Mouse (Mus musculus): ENCODE measurements around the gene Dot1l.

Gene Dot1l

DNA sequence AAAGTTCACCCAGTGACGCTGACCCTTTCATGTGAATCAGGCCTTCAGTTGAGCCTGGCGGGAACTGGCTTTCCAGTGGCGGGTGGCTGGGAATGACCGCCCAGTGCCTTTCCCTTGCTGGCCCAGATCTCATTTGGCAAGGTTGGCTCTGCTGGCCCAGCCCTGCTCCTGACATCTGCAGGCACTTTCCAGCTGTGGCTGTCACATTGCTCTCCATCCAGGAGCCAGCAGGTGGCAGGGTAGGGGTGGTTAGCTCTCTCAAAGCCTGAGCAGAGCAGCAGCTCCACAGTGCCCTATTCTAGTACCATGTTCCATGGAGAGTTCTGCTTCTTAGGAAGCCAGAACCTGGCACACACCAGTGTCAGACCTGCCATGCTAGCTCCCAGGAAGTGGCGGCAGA is 2.7 kb downstream of the Dot1l start:
- DNase-seq (ENCODE audit: low spot score in 2 of 2): peak; percentile 60 to 86

DNA sequence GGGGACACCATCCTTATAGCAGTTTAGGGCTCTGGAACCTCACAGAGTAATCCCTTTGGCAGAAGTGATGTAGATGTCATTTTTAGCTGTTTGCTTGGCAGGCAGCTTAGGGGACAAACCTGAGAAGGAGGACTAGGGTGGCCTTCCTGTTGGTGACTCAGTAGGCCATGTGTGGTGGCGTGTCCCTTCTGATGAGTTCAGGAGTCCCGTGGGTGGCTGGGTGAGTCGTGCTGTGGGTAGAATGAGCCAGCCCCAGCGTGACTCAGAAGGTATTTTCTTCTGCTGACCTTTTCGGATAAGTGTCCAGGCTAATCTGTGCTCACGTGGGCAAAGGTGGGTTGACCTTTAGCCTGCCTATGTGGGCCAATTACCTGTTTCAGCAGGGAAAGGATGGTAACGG is 3.6 kb downstream of the Dot1l start:
- no peak for DNase-seq (ENCODE audit: low spot score in 2 of 2)

DNA sequence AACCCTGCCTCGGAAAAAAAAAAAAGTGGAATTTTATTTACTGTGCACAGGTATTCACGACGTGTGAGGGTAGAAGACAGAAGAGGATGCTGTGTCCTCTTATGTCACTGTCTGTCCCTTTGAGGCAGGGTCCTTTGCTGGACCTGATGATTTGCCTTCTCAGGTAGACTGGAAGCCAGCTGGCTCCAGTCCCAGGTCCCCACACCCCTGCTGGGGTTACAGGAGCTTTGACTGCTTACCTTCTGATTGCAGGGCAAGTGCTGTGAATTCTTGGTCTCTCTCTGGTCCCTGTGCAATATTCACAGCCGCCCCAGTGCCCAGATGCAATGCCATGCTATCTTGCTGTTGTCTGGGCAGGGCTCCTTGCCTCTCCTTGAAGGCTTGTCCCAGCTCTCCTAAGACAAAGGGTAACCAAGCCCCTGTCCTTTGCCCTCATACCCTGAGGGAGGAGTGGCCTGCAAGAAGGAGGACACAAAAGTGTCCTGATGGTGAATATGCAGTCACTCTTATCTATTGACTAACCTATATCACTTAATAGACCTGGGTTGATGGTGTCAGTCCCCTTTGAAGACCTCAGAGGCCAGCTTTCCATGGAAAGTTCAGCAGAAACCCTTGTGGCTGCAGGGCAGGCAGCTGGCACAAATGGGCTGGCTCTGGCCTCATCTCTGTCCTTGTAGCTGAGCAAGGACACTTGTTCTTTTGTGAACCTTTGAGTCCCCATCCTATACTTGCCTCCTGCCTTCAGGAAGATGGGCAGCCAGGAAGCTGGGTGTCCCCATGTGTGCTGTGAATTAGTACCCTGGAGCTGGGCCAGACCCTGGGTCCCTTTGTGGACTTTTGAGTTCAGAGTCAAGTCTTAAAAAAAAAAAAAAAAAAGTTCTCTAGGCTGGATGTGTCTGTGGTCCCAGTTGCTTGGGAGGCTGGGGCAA is 5.9 kb downstream of the Dot1l start:
- DNase-seq (ENCODE audit: low spot score in 2 of 2): no peak

DNA sequence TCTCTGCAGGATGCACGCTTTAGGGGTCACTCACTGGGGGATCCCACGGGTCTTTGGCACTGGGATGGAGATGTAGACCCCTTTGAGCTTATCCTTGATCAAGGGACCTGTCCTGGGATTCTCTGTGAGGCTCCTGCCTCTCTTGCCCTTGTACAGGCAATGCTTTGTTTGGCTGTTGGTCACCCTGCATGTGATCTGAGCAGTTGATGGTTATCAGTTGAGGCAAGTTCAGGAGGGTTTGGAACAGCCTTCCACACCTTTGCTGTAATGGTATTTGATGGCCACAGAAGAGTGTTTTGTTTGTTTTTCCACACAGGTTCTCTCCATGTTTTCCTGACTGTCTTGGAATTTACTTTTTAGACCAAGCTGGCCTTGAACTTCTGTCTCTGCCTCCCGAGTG is 6.8 kb downstream of the Dot1l start:
- no peak for DNase-seq (ENCODE audit: low spot score in 2 of 2)

DNA sequence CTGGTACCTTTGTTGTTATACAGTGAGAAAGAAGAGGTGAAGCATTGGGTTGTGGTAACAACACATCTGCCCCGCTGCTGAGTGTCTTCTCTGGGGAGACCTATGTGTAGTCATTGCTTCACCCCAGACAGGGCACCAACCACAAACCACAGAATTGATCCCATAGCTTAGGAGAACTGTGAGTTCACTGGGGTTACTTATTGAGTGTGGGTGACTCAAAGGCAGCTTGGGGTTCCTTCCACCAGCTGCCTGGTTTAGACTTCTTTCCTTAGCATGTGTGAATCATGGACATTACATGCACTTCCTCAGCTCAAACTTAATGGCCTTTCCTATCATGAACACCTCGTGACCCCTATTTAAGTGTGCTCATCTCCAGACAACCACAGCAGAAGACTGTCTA is 8.5 kb downstream of the Dot1l start:
- no peak for DNase-seq (ENCODE audit: low spot score in 2 of 2)

DNA sequence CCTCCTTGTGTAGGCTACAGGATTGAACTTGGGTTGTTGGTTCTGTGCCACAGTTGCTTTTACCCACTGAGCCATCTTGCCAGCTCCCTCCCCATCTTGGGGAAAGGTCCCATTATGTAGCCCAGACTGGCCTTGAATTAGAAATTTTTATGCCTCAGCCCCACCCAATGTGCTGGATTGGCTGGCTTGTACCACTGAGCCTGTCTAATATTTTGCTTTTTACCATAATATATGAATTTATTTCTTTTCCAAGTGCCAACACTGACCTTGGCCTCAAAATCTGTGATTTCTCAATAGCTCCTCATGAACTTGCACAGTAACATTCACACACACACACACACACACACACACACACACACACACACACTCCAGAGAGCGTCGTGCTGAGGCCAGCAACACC is 10.7 kb downstream of the Dot1l start:
- no peak for DNase-seq (ENCODE audit: low spot score in 2 of 2)

DNA sequence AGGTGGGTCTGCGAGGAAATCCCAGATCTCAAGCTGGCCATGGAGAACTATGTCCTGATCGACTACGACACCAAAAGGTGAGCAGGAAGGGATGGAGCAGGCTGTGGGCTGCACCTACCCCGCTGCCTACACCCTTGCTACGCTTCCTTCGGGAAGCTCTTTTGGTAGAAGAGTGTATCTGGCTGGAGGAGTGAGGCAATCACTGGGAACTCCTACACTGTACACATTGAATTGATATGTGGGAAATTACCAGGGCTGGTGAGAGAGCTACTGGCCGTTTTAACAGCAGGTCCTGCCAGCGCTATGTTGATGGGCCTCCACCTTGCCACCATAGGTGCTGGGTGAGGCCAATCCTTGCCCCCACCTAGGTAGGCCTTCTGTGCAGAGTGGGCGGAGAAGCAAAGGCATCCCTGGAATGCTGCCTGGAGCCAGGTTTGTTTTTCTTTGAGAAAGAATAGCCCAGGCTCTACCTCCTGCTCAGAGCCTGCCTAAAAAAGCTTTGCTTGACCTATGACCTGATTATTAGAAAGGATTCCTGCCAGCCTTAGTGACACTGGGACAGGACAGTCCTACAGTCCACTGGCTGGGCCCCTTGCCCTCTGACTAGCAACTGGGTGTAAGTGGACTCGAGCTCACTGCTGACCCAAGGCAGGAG is 11.3 kb downstream of the Dot1l start:
- DNase-seq (ENCODE audit: low spot score in 2 of 2): no peak

DNA sequence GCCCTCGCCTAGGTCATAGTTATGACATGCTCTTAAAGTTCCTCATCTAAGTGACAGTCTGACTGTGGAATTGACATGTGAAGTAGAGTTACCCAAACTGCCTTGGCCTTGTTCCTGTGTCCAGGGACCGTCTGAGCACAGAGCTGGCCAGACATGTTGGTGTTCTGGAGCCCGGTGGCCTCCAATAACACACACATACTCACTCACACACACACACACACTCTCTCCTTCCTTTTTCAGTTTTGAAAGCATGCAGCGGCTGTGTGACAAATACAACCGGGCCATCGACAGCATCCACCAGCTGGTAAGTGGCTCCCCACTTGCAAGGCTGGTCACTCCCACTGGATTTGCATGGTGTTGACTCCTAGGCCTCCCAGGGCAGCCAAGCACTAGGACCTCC is 13.4 kb downstream of the Dot1l start:
- DNase-seq (ENCODE audit: low spot score in 2 of 2): no peak

DNA sequence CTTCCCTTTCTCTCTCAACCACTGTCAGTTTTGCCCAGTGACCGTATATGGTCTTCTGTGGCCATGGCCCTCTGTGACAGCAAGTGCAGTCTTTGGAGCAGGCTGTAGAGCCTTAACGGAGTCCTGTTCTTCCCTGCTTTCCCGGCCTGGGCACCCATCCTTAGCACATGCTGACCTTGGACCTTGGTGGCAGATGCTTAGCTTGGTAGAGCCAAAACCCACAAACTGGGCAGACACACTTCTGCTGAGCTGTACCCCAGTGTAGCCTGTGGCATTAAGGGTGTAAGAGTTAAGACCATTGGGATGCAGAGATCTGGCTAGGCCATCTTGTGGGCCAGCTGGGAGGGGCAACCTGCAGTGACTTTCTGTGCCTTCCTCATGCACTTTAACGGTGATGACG is 18.8 kb downstream of the Dot1l start:
- no peak for DNase-seq (ENCODE audit: low spot score in 2 of 2)

DNA sequence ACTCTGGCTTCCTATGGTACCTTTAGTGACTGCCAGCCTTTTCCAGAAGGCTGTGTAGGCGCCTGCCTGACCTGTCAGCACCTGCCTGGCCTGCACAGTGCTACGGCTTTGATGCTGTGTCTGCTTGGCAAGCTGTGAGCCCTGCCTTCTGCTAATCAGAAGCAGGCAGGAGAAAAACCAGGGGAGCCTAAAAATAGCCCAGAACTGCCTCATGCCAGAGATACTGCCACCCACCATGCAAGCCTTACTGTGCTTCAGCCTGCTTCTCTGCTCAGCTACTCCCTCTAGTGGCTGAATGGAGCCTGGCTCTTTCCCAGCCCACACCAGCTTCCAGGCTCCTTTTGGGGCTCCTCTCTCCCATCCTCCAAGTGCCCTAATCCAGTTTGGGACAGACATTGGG is 19.5 kb downstream of the Dot1l start:
- peak; percentile 67 to 83 for DNase-seq (ENCODE audit: low spot score in 2 of 2)

DNA sequence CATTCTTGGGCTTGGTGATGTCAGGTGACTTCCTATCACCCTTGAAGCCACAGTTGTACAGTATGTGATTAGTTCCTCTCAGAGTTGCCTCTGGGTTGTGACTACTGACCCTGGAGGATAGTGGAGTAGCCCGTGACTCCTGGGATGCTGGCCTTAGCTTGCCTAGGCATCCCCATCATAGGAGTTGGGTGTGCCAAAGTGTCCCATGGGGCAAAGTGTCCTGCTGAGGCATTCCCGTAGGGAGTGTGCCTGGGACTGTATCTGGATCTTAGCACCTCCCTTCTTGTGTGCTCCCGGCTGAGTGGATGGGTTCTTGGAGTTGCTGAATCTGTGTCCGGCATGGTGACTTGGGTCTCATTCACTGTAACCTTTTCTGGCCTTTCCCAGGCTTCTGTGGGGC is 20.0 kb downstream of the Dot1l start:
- DNase-seq (ENCODE audit: low spot score in 2 of 2): no peak

DNA sequence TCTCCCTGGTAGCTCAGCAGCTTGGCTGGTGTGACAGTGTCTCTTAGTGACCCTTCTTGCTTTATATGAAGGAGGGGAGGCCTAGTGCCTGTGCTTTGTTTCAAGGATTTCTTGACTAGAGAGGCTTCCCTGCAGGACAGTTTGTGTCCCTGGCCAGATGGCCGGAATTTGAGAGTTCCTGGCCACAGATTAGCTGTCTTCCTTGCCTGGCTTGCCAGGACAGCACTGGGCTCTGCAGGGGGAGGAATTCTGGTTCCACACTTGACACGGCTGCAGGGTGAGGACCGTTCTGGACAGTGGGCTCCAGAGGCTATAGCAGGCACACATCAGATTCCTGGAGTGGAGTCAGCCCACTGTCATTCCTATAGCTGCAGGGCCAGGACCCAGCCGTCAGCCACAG is 20.7 kb downstream of the Dot1l start:
- DNase-seq (ENCODE audit: low spot score in 2 of 2): no peak

DNA sequence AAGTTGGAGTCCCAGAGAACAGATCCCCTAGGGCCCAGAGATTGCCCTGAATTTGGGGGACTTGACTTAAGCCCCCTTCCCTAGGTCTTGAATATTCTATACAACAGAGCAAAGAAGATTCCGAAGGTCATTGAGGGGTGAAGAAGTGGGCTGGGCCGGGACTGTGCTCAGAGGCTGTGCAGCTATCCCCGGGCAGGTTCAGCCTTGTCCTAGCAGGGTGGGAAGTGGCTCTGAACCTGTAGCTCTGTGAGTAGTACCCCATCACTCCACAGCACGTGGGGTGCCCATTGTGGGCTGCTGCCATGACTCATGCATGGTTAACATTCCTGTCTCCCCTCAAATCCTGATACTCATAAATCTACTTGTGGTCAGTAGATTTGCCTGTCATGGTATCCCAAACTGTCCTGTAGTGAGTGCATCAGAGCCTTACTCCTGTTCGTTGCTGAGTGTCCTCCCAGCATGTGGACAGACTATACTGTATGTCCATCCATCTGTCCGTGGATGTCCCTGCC is 21.4 kb downstream of the Dot1l start:
- DNase-seq (ENCODE audit: low spot score in 2 of 2): no peak

DNA sequence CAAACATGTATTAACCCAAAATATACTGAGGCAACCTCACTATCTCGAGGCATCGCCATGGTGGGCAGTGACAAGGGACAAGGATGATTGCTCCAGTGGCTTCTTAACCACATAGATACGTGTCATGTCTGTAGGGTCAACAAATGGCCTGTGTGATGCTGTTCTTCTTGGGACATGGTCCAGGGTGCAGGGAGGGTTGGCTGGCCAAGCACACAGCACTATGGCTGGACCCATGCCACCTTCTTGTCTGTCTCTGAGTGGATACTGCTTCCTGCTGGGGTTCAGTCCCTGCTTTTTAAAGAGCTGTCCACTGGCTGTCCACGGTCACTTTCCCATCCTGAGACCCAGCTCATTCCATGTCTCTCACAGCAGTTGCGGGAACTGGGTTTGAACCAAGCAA is 22.1 kb downstream of the Dot1l start:
- DNase-seq (ENCODE audit: low spot score in 2 of 2): no peak

DNA sequence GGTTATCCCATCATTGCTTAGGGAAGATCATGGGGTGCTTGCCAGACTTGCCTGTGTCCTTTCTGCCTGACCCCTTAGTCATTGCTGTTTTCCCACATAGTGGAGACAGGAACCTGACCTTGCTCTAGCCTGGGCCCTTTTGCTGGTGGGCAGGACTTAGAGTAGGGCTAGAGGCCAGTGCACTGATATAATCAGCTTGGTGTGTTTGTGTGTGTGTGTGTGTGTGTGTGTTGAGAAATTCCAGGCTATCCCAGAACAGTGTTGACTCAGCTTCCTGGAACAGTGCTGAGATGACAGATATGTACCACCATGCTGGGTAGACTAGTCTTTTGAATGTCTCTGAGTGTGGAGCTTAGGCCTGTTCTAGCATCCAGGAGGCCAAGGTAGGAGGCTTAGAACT is 24.6 kb downstream of the Dot1l start:
- DNase-seq (ENCODE audit: low spot score in 2 of 2): no peak

DNA sequence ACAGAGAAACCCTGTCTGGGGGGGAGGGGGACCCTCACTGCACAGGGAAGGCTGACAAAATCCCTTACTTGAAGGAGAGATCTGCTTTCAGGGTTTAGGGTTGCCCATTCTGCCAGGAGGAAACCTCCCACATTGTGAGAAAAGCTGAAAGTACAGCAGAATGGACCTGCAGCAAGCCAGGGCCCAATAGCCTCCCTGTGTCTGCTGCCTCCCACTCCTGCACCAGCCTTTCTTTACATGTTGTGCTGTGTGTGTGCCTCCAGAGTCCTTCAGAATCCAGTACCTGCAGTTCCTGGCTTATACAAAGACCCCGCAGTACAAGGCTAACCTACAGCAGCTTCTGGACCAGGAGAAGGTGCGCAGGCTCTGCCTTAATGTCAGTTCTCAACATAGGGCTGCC is 29.3 kb downstream of the Dot1l start:
- no peak for DNase-seq (ENCODE audit: low spot score in 2 of 2)

DNA sequence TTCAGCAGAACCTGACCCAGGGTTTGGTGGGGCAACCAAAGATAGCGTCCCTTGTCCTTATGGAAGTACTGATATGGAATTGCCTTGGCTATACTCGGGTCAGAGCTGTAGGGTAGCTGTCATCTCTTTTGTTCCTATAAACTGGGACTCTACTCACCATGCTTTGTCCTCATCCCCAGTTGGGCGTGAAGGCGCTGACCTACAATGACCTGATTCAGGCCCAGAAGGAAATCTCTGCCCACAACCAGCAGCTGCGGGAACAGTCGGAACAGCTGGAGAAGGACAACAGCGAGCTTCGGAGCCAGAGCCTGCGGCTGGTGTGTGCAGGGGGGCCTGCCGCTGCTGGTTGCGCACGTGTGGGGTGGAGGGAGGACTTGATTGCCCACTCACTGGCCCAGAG is 29.9 kb downstream of the Dot1l start:
- no peak for DNase-seq (ENCODE audit: low spot score in 2 of 2)

DNA sequence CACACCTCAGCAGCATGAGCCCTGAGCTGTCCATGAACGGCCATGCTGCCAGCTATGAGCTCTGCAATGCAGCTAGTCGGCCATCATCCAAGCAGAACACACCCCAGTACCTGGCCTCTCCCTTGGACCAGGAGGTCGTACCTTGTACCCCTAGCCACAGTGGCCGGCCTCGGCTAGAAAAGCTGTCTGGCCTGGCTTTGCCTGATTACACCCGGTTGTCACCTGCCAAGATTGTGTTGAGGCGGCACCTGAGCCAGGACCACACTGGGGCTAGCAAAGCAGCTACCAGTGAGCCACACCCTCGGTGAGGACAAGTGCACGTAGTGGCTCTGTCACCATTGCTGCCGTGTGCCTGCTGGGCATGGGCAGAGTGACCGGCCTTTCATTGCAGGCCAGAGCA is 31.0 kb downstream of the Dot1l start:
- DNase-seq (ENCODE audit: low spot score in 2 of 2): no peak

DNA sequence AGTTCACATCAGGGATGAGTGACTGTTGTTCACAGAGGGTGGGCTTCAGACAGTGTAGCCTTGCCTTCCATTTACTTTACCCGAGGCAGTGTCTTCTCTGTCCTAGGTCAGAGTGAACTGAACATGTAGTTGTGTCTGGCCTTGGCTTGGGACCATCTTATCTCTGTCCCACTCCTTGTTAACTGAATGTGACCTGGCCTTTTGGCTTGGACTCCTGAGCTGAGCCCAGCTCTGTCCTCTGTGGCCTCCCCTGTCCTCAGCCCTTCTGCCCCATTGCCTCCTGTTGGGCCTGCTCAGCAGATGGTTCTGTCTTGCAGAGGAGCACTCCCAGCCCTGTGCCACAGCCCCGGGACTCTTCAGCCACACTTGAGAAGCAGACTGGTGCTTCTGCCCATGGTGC is 32.5 kb downstream of the Dot1l start:
- DNase-seq (ENCODE audit: low spot score in 2 of 2): no peak

DNA sequence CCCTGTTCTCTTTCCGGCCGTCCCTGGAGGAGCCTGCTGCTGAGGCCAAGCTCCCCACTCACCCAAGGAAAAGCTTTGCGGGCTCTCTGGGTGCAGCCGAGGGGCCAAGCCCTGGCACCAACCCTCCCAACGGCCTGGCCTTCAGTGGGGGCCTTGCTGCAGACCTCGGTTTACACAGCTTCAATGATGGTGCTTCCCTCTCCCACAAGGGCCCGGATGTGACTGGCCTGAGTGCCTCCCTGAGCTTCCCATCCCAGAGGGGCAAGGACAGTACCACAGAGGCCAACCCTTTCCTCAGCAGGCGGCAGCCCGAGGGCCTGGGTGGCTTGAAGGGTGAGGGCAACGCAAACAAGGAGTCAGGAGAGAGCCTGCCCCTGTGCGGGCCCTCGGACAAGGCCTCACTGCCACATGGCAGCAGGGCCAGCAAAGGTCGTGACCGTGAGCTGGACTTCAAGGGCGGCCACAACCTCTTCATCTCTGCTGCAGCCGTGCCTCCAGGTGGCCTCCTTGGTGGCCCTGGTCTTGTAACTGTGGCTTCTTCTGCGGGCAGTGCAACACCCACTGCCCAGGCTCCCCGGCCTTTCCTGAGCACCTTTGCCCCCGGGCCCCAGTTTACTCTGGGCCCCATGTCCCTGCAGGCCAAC is 35.9 kb downstream of the Dot1l start:
- no peak for DNase-seq (ENCODE audit: low spot score in 2 of 2)

DNA sequence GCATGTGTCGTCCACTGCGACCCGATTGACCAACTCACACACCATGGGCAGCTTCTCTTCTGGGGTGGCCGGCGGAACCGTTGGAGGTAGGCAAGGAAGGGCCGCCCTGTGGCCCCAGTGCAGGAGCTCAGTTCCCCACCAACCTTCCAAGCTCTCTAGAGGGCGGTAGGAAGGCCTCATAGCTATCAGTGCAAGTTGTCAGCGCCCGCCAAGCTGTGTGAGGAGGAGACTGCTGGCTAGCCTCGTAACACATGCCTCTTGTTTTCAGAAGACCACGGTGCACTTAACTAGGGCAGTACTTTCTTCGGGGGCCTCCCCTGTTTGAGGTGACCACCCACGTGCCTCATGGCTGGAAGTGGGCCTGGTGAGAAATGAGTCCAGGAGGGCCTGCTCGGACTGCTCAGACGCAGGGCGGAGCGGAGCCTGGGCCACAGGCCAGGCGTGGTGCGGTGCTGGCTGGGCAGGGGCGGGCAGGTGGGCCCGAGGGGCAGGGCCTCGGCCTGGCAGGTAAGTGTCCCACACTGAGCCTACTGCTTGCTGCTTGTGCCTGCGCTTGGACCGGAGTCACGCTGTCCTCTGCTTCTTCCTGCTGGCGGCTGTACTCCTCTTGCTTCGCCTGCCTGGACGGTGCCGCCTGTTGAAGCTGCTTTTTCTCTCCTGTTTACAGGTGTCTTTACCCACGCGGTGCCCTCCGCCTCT is 36.6 kb downstream of the Dot1l start:
- no peak for DNase-seq (ENCODE audit: low spot score in 2 of 2)
